In the genomic region with DNA sequence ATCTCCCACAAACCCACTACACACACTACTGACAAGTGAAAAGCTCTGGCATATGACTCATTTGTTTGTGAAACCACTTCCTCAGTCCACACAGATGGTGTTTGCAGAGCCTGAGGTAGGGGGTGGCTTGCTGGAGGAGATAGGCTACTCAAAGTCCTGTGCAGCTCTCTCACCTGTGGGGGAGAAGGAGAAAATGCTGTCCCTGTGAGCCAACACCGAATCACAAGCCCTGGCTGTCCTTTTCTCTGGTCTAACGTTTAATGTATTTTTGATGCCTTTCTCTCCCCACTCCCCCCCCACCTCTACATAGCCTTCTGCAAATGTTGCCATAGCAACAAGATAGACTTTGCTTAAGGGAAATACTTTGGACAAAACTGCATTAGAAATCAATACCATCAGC, we compare ENCODE assay signal across 13 mouse cellular contexts.
DNase-seq lines count a peak whose midpoint lies in the region; ATAC-seq and TF ChIP-seq lines count a peak whose summit lies in the region.
"Had no signal": no experiment of that assay in that cellular context is flagged by ENCODE, and none has a peak within 500 bp of the region (broad histone marks: within the 10 kb centered on the region; RNA-seq: fewer than 3 reads in every experiment).

No protein-coding gene starts in this region.

- 69% methylated on average over 2 of the region's 2 CpGs for WGBS in forebrain, embryonic 14.5 days
- 76% methylated on average over 2 of the region's 2 CpGs for WGBS in forebrain, embryonic 11.5 days
- 16% methylated on average over 2 of the region's 2 CpGs for WGBS in midbrain, postnatal 0 days
- WGBS in liver, embryonic 11.5 days: 54% methylated on average over 2 of the region's 2 CpGs

- no peak for TF ChIP-seq CTCF in layer of hippocampus, adult 2 months (conservative IDR thresholded peaks at IDR 0.05)
- no peak for TF ChIP-seq CTCF in midbrain, postnatal 0 days (IDR thresholded peaks at IDR 0.05)

- H3K9ac ChIP-seq in forebrain, embryonic 14.5 days (ENCODE audit: low read length): no peak overlapping the region
- no peak overlapping the region for H3K9ac ChIP-seq in forebrain, embryonic 11.5 days (ENCODE audit: low read length)
- H3K9ac ChIP-seq in midbrain, postnatal 0 days (replicated peaks; ENCODE audit: low read length, poor library complexity, severe bottlenecking): no peak overlapping the region
- no peak overlapping the region for H3K9ac ChIP-seq in liver, embryonic 11.5 days (ENCODE audit: low read depth, low read length)
- H3K9ac ChIP-seq: liver, embryonic 15.5 days had no signal

- ATAC-seq in forebrain, embryonic 14.5 days: no peak
- no peak for ATAC-seq in forebrain, embryonic 11.5 days (replicated peaks; ENCODE audit: low FRiP score)
- ATAC-seq in common myeloid progenitor, adult 5-6 weeks (replicated peaks; ENCODE audit: low read depth, poor library complexity, severe bottlenecking): peak; percentile 56; the same call in 1 of the 2 replicates
- peak; percentile 63; the same call in 1 of the 2 replicates for ATAC-seq in midbrain, postnatal 0 days (ENCODE audit: low FRiP score)
- ATAC-seq in liver, embryonic 11.5 days (replicated peaks; ENCODE audit: low FRiP score): no peak
- ATAC-seq: inflammation-experienced regulatory T-cells, adult 6 months had no signal

- no peak overlapping the region for H3K4me2 ChIP-seq in forebrain, embryonic 14.5 days (ENCODE audit: low read length)
- H3K4me2 ChIP-seq in forebrain, embryonic 11.5 days (ENCODE audit: low read depth, low read length, severe bottlenecking): no peak overlapping the region
- no peak overlapping the region for H3K4me2 ChIP-seq in midbrain, postnatal 0 days (ENCODE audit: low read depth, low read length, poor library complexity, severe bottlenecking)
- H3K4me2 ChIP-seq in liver, embryonic 11.5 days: no peak overlapping the region
- H3K4me2 ChIP-seq: liver, embryonic 15.5 days had no signal

- no peaks in the 10 kb centered on the region for H3K36me3 ChIP-seq in forebrain, embryonic 14.5 days (ENCODE audit: control insufficient read depth, insufficient read depth, low read length)
- H3K36me3 ChIP-seq in forebrain, embryonic 11.5 days (ENCODE audit: control insufficient read depth, insufficient read depth, low read length): no peaks in the 10 kb centered on the region
- no peaks in the 10 kb centered on the region for H3K36me3 ChIP-seq in midbrain, postnatal 0 days (ENCODE audit: insufficient read depth, low read length)
- no peaks in the 10 kb centered on the region for H3K36me3 ChIP-seq in liver, embryonic 11.5 days (ENCODE audit: control insufficient read depth, insufficient read depth, low read length)
- H3K36me3 ChIP-seq: liver, embryonic 15.5 days had no signal

- H3K4me1 ChIP-seq in forebrain, embryonic 14.5 days (ENCODE audit: control insufficient read depth, insufficient read depth, low read length): no peaks in the 10 kb centered on the region
- no peaks in the 10 kb centered on the region for H3K4me1 ChIP-seq in forebrain, embryonic 11.5 days (replicated peaks; ENCODE audit: control insufficient read depth, insufficient read depth, low read length)
- no peaks in the 10 kb centered on the region for H3K4me1 ChIP-seq in midbrain, postnatal 0 days (ENCODE audit: insufficient read depth, low read length)
- H3K4me1 ChIP-seq in liver, embryonic 11.5 days (replicated peaks; ENCODE audit: control insufficient read depth, insufficient read depth, low read length): no peaks in the 10 kb centered on the region
- H3K4me1 ChIP-seq: liver, embryonic 15.5 days had no signal

- no peak overlapping the region for H3K4me3 ChIP-seq in forebrain, embryonic 14.5 days (ENCODE audit: low read depth, low read length)
- no peak overlapping the region for H3K4me3 ChIP-seq in forebrain, embryonic 11.5 days (ENCODE audit: low read depth, low read length)
- no peak overlapping the region for H3K4me3 ChIP-seq in layer of hippocampus, adult 2 months
- H3K4me3 ChIP-seq in midbrain, postnatal 0 days (ENCODE audit: low read depth, low read length): no peak overlapping the region
- no peak overlapping the region for H3K4me3 ChIP-seq in liver, embryonic 11.5 days (ENCODE audit: low read depth, low read length)
- H3K4me3 ChIP-seq: erythroblast, embryonic 14.5 days; heart, adult 2 months; liver, embryonic 15.5 days had no signal

- H3K27me3 ChIP-seq in forebrain, embryonic 14.5 days (replicated peaks; ENCODE audit: control insufficient read depth, insufficient read depth, low read length): no peaks in the 10 kb centered on the region
- no peaks in the 10 kb centered on the region for H3K27me3 ChIP-seq in forebrain, embryonic 11.5 days (ENCODE audit: control insufficient read depth, insufficient read depth, low read length)
- H3K27me3 ChIP-seq in midbrain, postnatal 0 days (ENCODE audit: insufficient read depth, low read length): no peaks in the 10 kb centered on the region
- H3K27me3 ChIP-seq in liver, embryonic 11.5 days (replicated peaks; ENCODE audit: control insufficient read depth, insufficient read depth, low read length): no peaks in the 10 kb centered on the region
- H3K27me3 ChIP-seq: liver, embryonic 15.5 days had no signal

- no peaks in the 10 kb centered on the region for H3K9me3 ChIP-seq in forebrain, embryonic 14.5 days (replicated peaks; ENCODE audit: control insufficient read depth, low read length)
- H3K9me3 ChIP-seq in forebrain, embryonic 11.5 days (ENCODE audit: control insufficient read depth, low read length): no peaks in the 10 kb centered on the region
- no peaks in the 10 kb centered on the region for H3K9me3 ChIP-seq in midbrain, postnatal 0 days (ENCODE audit: low read length)
- no peaks in the 10 kb centered on the region for H3K9me3 ChIP-seq in liver, embryonic 11.5 days (ENCODE audit: control insufficient read depth, low read length)
- H3K9me3 ChIP-seq: liver, embryonic 15.5 days had no signal

- H3K27ac ChIP-seq in forebrain, embryonic 14.5 days (ENCODE audit: low read depth, low read length): no peak overlapping the region
- no peak overlapping the region for H3K27ac ChIP-seq in forebrain, embryonic 11.5 days (ENCODE audit: low read depth, low read length)
- H3K27ac ChIP-seq in layer of hippocampus, adult 2 months: peak overlapping the region; percentile 4; the same call in 1 of the 2 replicates
- H3K27ac ChIP-seq in midbrain, postnatal 0 days (ENCODE audit: low read depth, low read length): 0 out of 2 replicates have a peak overlapping the region, but pooled peaks have one; percentile 4
- no peak overlapping the region for H3K27ac ChIP-seq in liver, embryonic 11.5 days (ENCODE audit: low read depth, low read length)
- H3K27ac ChIP-seq: heart, adult 2 months; liver, embryonic 15.5 days had no signal

- DNase-seq in forebrain, embryonic 14.5 days (ENCODE audit: low spot score): peak; percentile 39
- DNase-seq in forebrain, embryonic 11.5 days (ENCODE audit: low spot score): no peak
- DNase-seq in layer of hippocampus, adult 2 months (ENCODE audit: low spot score in 2 of 2): peak in 1 of 2 experiments; percentile 71
- peak; percentile 44 for DNase-seq in midbrain, postnatal 0 days (ENCODE audit: low spot score)
- DNase-seq in cerebellum, postnatal 25 days: no peak
- DNase-seq in adrenal gland, adult 2 months: no peak
- no peak for DNase-seq in liver, embryonic 11.5 days (ENCODE audit: low spot score)
- DNase-seq: heart, adult 2 months; thymus, postnatal 36 days had no signal

Comparison
In these comparisons a context has a peak if more than half of its experiments do, and no peak if none do; other contexts are left out.
1. DNase-seq: peak in forebrain, embryonic 14.5 days (single experiment) and midbrain, postnatal 0 days (single experiment); none in forebrain, embryonic 11.5 days (single experiment), cerebellum, postnatal 25 days (0 of 2), adrenal gland, adult 2 months (single experiment) and liver, embryonic 11.5 days (single experiment).
2. ATAC-seq: peak in common myeloid progenitor, adult 5-6 weeks (single experiment) and midbrain, postnatal 0 days (single experiment); none in forebrain, embryonic 14.5 days (single experiment), forebrain, embryonic 11.5 days (single experiment) and liver, embryonic 11.5 days (single experiment).
3. H3K27ac ChIP-seq: peak in layer of hippocampus, adult 2 months (single experiment) and midbrain, postnatal 0 days (single experiment); none in forebrain, embryonic 14.5 days (single experiment), forebrain, embryonic 11.5 days (single experiment) and liver, embryonic 11.5 days (single experiment).